Mouse (Mus musculus) embryonic facial prominence, embryonic 14.5 days (tissue): ENCODE data around the gene Rplp2. TPM values are rescaled to one million over a fixed set of nuclear protein-coding genes. Genes with fewer than 3 reads are reported as not detected.
A peak's percentile ranks its signal among the peaks of the same experiment; 100 is the strongest.

ENCODE experiments used
- ATAC-seq: fragments of 200-750 bp; cut with Nextera tagmentation; 2 replicates; pipeline ENCODE4 v1.8.0; 2017; ENCODE audit warnings: low read depth, moderate number of reproducible peaks, moderate TSS enrichment
- DNase-seq: peaks from one replicate; pipeline ENCODE4 v3.0.0-alpha.2; 2015; ENCODE audit warnings: low spot score
- H3K27ac ChIP-seq: fragments of 300-500 bp; sonication (generic); replicated peaks from 2 replicates; pipeline ENCODE4 v1.5.1; 2014; ENCODE audit warnings: low read depth, mild to moderate bottlenecking, low read length, moderate library complexity
- H3K27me3 ChIP-seq: fragments of 300-500 bp; sonication (generic); replicated peaks from 2 replicates; pipeline ENCODE4 v1.6.1; 2014; ENCODE audit warnings: low read length; ENCODE audit not compliant: control insufficient read depth, insufficient read depth
- H3K36me3 ChIP-seq: fragments of 300-500 bp; sonication (generic); 2 replicates; pipeline ENCODE4 v1.6.1; 2014; ENCODE audit warnings: low read length, mixed read lengths; ENCODE audit not compliant: control insufficient read depth, insufficient read depth
- H3K4me1 ChIP-seq: fragments of 300-500 bp; sonication (generic); 2 replicates; pipeline ENCODE4 v1.6.1; 2014; ENCODE audit warnings: antibody characterized with exemption, low read length; ENCODE audit not compliant: control insufficient read depth, insufficient read depth
- H3K4me2 ChIP-seq: fragments of 300-500 bp; sonication (generic); 2 replicates; pipeline ENCODE4 v1.6.1; 2014; ENCODE audit warnings: low read depth, mild to moderate bottlenecking, low read length, moderate library complexity, mixed read lengths
- H3K4me3 ChIP-seq: fragments of 300-500 bp; sonication (generic); 2 replicates; pipeline ENCODE4 v1.5.1; 2014; ENCODE audit warnings: low read depth, mild to moderate bottlenecking, low read length
- H3K9ac ChIP-seq: fragments of 300-500 bp; sonication (generic); 2 replicates; pipeline ENCODE4 v1.6.1; 2014; ENCODE audit warnings: low read depth, mild to moderate bottlenecking, low read length, moderate library complexity, mixed read lengths
- H3K9me3 ChIP-seq: fragments of 300-500 bp; sonication (generic); 2 replicates; pipeline ENCODE4 v1.6.1; 2016; ENCODE audit warnings: low read length; ENCODE audit not compliant: control insufficient read depth
- WGBS: fragments of 180-500 bp; shearing (Covaris S2); extraction: QIAGEN DNeasy Blood & Tissue Kit; methylation state at CpG from one replicate; pipeline ENCODE4 v1.1.7; 2014; 5-methylcytosine and 5-hydroxymethylcytosine counted together
- polyA plus RNA-seq: library from polyadenylated mRNA; unstranded; fragments of >200 nt; fragmentation: Nextera tagmentation; extraction: Ambion mirVana; gene quantifications from 2 replicates; pipeline ENCODE4 v1.2.1, GENCODE M21; 2014

The Rplp2 gene
- polyA plus RNA-seq, 1 experiment from 2014 or later = 1,386 TPM

DNA sequence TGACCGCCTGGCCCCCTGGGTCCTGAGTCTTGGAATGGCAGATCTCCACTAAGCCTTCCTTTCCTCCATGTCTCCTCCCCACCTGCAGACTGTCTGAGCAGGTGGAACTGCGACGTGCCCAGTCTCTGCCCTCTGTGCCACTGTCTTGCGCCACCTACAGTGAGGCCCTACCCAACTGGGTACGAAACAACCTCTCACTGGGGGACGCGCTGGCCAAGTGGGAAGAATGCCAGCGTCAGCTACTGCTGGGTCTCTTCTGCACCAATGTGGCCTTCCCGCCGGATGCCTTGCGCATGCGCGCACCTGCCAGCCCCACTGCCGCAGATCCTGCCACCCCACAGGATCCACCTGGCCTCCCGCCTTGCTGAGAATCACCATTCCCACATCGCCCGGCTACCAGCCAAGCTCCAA, 12.1 kb downstream of the Rplp2 start:
- 88% methylated on average over 17 of the region's 17 CpGs for WGBS
- peaks cover 50% of the 10 kb centered on the region for H3K27me3 ChIP-seq
- no peak for ATAC-seq

DNA sequence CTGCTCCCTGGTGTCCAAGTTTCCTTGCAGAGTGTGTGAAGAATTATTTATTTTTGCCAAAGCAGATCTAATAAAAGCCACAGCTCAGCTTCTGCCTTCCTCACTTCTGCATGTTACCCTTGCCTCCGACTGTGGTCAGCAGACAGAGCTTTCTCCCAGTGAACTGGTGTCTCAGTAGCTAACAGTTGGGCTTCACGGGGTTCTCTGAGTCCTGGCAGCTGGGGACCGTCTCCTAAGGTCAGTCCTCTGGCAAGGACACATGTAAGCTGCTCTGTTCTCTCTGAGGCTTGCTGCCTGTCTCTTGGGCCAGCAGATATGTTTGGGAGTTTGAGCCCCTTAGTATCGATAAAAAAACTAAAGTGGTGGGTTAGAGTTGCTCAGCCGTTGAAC, 12.8 kb downstream of the Rplp2 start:
- no peak for ATAC-seq
- Histone ChIP-seq H3K4me3 (no peak overlapping the region), H3K4me1 (peaks cover 16% of the 10 kb centered on the region), H3K27ac (no peak overlapping the region), H3K9ac (no peak overlapping the region), H3K4me2 (no peak overlapping the region), H3K9me3 (no peaks in the 10 kb centered on the region), H3K36me3 (no peaks in the 10 kb centered on the region), H3K27me3 (peaks cover 57% of the 10 kb centered on the region)
- no peak for DNase-seq
- WGBS = 64% methylated on average over 5 of the region's 5 CpGs

More for the DNA sequence above, 12.1 kb downstream of the Rplp2 start:
- no peak overlapping the region for H3K4me3 ChIP-seq
- no peak overlapping the region for H3K9ac ChIP-seq
- H3K4me1 ChIP-seq = peaks cover 9% of the 10 kb centered on the region; the same call in 1 of the 2 replicates
- H3K9me3 ChIP-seq = no peaks in the 10 kb centered on the region
- no peak for DNase-seq
- H3K36me3 ChIP-seq = no peaks in the 10 kb centered on the region
- no peak overlapping the region for H3K27ac ChIP-seq
- H3K4me2 ChIP-seq = no peak overlapping the region

DNA sequence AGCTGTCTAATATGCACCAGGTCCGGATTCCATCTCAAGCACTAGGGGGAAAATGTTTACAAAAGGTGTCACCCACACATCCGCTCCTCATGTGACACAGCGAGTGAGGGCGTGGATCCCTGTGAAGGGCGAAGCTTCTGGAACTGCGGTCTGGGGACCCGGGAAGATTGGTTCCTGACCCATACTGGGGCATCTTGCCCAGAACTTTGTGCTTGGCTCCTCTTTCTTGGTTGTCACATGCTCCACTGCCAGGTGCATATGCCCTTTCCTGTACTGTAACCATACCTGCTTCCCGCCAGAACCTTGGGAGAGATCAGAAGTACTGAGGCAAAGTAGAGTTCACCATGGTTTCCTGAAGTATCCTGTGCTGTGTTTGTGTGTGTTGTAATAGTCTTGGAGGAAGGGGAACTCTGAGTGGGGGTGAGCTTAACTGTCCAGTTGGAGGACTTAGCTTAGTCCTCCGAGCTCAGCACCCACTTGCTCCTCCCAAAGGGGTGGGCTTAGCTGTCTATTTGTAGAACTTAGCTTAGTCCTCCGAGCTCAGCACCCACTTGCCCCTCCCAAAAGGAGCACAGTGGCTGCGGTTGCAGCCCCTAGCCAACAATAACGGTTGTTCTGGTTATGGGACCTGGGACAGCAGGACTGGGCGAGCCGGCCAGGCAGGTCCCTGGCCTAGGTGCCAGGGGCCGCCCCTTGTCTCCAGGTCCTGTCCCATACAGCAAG, 13.4 kb downstream of the Rplp2 start, which contains the start of gene Cracr2b:
TSS of gene Cracr2b (plus strand) at position 704 of the 723 bp plus-strand sequence.
- no peak for DNase-seq
- Histone ChIP-seq H3K36me3 (no peaks in the 10 kb centered on the region), H3K9ac (peak within 1 kb of the TSS; percentile 54), H3K9me3 (no peaks in the 10 kb centered on the region), H3K4me1 (peaks cover 21% of the 10 kb centered on the region), H3K27ac (no peak within 1 kb of the TSS), H3K27me3 (peaks cover 63% of the 10 kb centered on the region), H3K4me2 (peak within 1 kb of the TSS; percentile 70), H3K4me3 (peak within 1 kb of the TSS; percentile 38)
- 73% methylated on average over 15 of the region's 15 CpGs for WGBS
- no peak for ATAC-seq

DNA sequence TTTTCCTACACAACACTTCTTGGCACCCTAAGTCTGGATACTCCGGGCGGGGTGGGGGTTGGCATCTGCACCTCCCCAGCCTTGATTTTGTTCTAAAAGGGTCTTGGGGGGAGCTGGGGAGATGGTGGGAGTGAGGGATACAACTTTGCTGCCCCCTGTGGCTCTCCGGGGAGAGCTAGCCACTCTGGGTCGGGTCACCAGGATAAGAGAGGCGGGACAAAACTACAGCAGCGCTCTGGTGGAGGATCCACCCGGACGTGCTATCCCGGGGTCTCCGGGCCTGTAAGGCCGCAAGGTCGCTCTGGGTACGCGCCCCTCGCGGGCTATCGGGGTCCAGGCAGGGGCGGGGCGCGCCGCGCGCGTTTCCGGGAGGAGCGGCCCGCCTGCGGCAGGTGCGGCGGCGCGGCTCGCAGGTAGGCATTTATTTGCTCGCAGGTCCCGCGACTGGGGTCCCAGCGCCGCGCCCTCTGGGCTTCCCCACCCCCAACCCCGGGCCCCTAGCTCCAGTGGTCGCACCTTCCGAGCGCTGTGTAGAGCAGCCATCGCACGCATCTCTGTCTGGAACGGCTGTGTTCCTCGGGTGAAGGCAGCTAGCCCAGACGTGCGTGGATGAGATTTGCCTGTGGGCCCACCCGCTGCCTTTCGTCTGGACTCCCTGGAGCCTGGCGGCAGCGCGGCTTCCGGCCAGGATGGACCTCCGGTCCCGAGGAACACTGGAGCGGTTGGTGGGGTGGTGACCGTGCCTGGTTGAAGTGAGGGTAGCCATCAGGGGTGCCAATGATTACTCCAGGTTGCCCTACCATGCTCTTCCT, 14.6 kb downstream of the Rplp2 start:
- Histone ChIP-seq H3K9me3 (no peaks in the 10 kb centered on the region), H3K36me3 (no peaks in the 10 kb centered on the region), H3K4me2 (peak overlapping the region; percentile 70), H3K4me3 (peak overlapping the region; percentile 38), H3K9ac (peak overlapping the region; percentile 54), H3K4me1 (peaks cover 26% of the 10 kb centered on the region), H3K27me3 (peaks cover 69% of the 10 kb centered on the region), H3K27ac (no peak overlapping the region)
- ATAC-seq = no peak
- no peak for DNase-seq
- WGBS = 4% methylated on average over 27 of the region's 59 CpGs

DNA sequence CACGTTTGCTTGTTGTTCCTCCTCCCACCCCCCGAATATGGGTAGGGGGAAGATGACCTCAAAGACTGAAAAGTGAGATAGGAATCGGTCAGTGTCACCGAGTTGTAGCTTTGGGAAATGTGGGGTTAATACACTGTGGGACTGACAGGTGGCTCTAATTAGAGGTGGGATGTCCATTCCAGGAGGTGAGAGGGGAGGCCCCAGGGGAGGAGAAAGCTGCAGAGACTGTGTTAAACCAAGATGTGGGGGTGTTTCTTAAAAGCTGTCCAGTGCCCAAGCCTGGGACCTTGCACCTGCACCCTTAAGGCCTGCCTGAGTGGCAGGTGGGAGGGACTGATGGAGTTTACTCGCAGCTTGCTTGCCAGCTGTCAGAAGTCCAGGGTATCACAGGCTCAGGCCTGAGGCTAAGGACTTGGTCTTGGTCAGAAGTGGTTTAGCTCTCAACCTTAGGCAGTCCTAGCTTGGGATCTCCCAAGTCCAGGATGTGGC, 15.2 kb downstream of the Rplp2 start:
- no peaks in the 10 kb centered on the region for H3K9me3 ChIP-seq
- no peak for ATAC-seq
- peak overlapping the region; percentile 38 for H3K4me3 ChIP-seq
- WGBS = 4% methylated on average over 5 of the region's 5 CpGs
- peaks cover 31% of the 10 kb centered on the region for H3K4me1 ChIP-seq
- H3K27me3 ChIP-seq = peaks cover 69% of the 10 kb centered on the region
- H3K4me2 ChIP-seq = peak overlapping the region; percentile 70
- no peak for DNase-seq
- no peaks in the 10 kb centered on the region for H3K36me3 ChIP-seq
- no peak overlapping the region for H3K27ac ChIP-seq
- peak overlapping the region; percentile 54; the same call in 1 of the 2 replicates for H3K9ac ChIP-seq

DNA sequence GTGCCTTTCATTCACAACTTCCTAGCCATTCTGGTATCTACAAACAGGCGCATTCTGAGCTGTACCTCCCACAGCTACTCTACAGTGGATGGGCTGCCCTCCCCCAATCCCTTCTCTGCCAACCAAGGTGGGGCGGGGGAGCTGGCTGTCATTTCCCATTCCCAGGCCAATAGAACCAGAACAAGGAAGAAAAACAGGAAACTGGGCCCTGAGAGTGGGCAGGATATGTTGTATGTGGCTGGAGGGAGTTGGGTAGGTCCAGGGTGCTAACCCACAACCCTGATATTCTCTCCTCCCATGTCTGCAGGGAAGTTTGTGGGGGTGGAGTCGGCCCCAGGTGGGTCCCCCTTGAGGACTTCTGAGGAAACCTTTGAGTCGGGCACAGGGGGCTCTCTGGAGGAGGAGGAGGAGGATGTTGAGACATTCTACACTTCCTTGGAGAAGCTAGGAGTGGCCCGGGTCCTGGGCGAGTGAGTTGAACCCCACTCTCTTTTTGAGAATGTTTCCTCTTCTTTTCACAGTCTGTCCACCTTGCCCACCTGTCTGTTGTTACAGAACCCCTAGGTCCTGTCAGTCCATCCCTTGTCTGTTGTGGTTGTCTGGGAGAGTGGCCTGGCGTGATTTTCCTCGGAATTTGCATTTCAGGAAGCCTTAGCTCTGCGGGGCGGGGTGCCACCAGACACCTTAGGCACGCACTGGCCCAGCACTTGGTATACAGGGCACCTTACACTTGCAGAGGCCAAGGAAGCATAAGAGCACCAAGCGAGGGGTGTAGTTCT, 16.8 kb downstream of the Rplp2 start:
- Histone ChIP-seq H3K4me1 (peaks cover 40% of the 10 kb centered on the region), H3K9ac (peak overlapping the region; percentile 27; the same call in 1 of the 2 replicates), H3K9me3 (no peaks in the 10 kb centered on the region), H3K4me2 (peak overlapping the region; percentile 51), H3K36me3 (no peaks in the 10 kb centered on the region), H3K4me3 (peak overlapping the region; percentile 25), H3K27ac (no peak overlapping the region), H3K27me3 (peaks cover 69% of the 10 kb centered on the region)
- ATAC-seq (no peak), DNase-seq (no peak)
- WGBS = 26% methylated on average over 12 of the region's 12 CpGs

DNA sequence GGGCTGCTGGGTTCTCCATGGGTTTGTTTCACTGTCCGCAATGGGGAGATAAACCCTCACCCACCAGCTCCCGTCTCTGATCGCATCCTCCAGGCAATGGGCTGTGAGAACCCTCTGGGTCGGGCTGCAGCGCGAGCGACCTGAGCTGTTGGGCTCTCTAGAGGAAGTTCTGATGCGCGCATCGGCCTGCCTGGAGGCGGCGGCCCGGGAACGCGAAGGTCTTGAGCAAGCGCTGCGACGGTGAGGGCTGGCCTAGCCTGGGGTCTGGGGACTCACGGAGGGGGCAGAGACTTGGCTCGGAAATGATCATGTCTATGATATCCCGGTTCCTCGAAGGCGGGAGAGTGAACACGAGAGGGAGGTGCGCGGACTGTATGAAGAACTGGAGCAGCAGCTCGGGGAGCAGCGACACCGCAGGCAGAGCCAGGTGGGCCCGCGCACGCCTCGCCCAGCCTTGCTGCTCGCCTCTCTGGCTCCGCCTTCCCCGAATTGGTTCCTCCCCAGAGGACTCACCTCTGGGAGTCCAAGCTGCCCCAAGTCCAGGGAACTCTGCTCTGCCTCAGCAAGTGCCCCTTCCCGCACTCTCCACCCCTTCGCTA, 17.5 kb downstream of the Rplp2 start:
- Histone ChIP-seq H3K4me1 (peaks cover 47% of the 10 kb centered on the region), H3K9me3 (no peaks in the 10 kb centered on the region), H3K9ac (peak overlapping the region; percentile 27; the same call in 1 of the 2 replicates), H3K4me3 (peak overlapping the region; percentile 25), H3K36me3 (0 out of 2 replicates have a peak, but pooled peaks cover 5% of the 10 kb centered on the region), H3K4me2 (peak overlapping the region; percentile 51), H3K27me3 (peaks cover 63% of the 10 kb centered on the region), H3K27ac (no peak overlapping the region)
- ATAC-seq (no peak), DNase-seq (no peak)
- WGBS = 8% methylated on average over 32 of the region's 38 CpGs
